Mouse (Mus musculus) hindbrain, postnatal 0 days (tissue): ENCODE measurements around the gene Ano7. TPM values are rescaled to one million over a fixed set of nuclear protein-coding genes. Genes with fewer than 3 reads are reported as not detected.

Experiments
- ATAC-seq: fragments of 200-750 bp; cut with Nextera tagmentation; 2 replicates; pipeline ENCODE4 v1.8.0; 2017; ENCODE audit warnings: mild to moderate bottlenecking, moderate TSS enrichment, moderate library complexity
- DNase-seq: peaks from one replicate; pipeline ENCODE4 v3.0.0-alpha.2; 2015; ENCODE audit warnings: low spot score
- H3K27ac ChIP-seq: fragments of 300-500 bp; sonication (generic); 2 replicates; pipeline ENCODE4 v1.5.1; 2014; ENCODE audit warnings: mild to moderate bottlenecking
- H3K27me3 ChIP-seq: fragments of 300-500 bp; sonication (generic); 2 replicates; pipeline ENCODE4 v1.6.1; 2014; ENCODE audit warnings: low read length, mixed read lengths; ENCODE audit not compliant: insufficient read depth
- H3K36me3 ChIP-seq: fragments of 300-500 bp; sonication (generic); 2 replicates; pipeline ENCODE4 v1.6.1; 2014; ENCODE audit warnings: low read length, mixed read lengths; ENCODE audit not compliant: insufficient read depth
- H3K4me1 ChIP-seq: fragments of 300-500 bp; sonication (generic); 2 replicates; pipeline ENCODE4 v1.6.1; 2014; ENCODE audit warnings: antibody characterized with exemption, low read length, mixed read lengths; ENCODE audit not compliant: insufficient read depth
- H3K4me2 ChIP-seq: fragments of 300-500 bp; sonication (generic); 2 replicates; pipeline ENCODE4 v1.6.1; 2014; ENCODE audit warnings: low read depth, mild to moderate bottlenecking, low read length, moderate library complexity, mixed read lengths
- H3K4me3 ChIP-seq: fragments of 300-500 bp; sonication (generic); 2 replicates; pipeline ENCODE4 v1.5.1; 2014; ENCODE audit warnings: low read length
- H3K9ac ChIP-seq: fragments of 300-500 bp; sonication (generic); replicated peaks from 2 replicates; pipeline ENCODE4 v1.6.1; 2014; ENCODE audit warnings: mild to moderate bottlenecking, low read length, moderate library complexity, mixed read lengths
- H3K9me3 ChIP-seq: fragments of 300-500 bp; sonication (generic); 2 replicates; pipeline ENCODE4 v1.6.1; 2016; ENCODE audit warnings: low read length, mixed read lengths
- CTCF ChIP-seq: IDR thresholded peaks from 2 replicates; pipeline ENCODE4 v1.5.1; 2016; ENCODE audit warnings: antibody characterized with exemption, control low read depth, low read depth
- WGBS: fragments of 180-500 bp; shearing (Covaris S2); extraction: QIAGEN DNeasy Blood & Tissue Kit; methylation state at CpG from one replicate; pipeline ENCODE4 v1.1.7; 2014; 5-methylcytosine and 5-hydroxymethylcytosine counted together
- polyA plus RNA-seq: library from polyadenylated mRNA; unstranded; fragments of >200 nt; fragmentation: Nextera tagmentation; extraction: Ambion mirVana; gene quantifications from 2 replicates; pipeline ENCODE4 v1.2.1, GENCODE M21; 2015
- total RNA-seq: library from RNA; depleted of rRNA; stranded (reverse); fragments of >200 nt; gene quantifications from 2 replicates; pipeline ENCODE4 v1.2.3, GENCODE M21; 2014

Gene Ano7
- total and polyA plus RNA-seq, 2 experiments from 2014 or later: 0.89 to 1.9 TPM

DNA sequence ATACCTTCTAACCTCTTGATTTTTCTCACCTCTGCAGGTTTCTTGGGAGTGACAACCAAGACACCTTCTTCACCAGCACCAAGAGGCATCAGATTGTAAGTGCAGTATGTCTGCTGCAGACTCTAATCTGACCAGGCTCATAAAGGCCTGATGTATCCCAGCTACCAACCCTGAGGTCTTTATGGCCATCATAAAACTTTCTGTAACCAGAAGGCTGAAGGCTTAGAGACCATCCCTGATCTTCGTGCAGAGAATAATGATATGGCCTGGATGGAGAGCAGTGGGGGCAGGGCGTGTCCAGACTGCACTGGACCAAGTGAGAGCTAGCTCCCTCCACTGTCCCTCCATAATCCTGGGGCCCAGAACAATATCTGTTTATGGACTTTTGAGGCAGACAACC lies 13.5 kb downstream of the Ano7 start:
- no peaks in the 10 kb centered on the region for H3K27me3 ChIP-seq
- no peak for TF ChIP-seq CTCF
- ATAC-seq (no peak), DNase-seq (no peak)
- no peak overlapping the region for H3K27ac ChIP-seq
- no peak overlapping the region for H3K4me3 ChIP-seq
- H3K4me1 ChIP-seq: no peaks in the 10 kb centered on the region
- no peak overlapping the region for H3K4me2 ChIP-seq
- no peak overlapping the region for H3K9ac ChIP-seq
- H3K9me3 ChIP-seq: no peaks in the 10 kb centered on the region
- WGBS: 81% methylated on average over 2 of the region's 2 CpGs
- no peaks in the 10 kb centered on the region for H3K36me3 ChIP-seq

DNA sequence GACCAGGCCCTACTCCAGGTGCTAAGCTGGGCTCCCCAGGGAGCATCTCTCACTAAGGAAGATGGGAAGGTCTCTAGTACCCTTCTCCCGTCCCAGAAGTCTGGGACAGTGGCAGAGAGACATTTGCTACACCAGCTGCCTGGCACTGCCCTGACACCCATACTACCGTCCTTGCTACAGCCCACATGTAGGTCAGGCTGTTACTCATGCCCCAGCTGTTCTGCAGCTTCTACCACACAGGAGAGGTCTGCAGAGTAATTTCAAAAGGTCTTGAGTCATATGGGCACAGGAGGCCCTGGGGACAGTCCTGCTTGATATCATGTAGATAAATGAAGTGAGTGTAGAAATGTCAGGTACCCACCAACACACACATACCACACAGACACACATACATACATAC lies 15.2 kb downstream of the Ano7 start:
- Histone ChIP-seq H3K9ac (no peak overlapping the region), H3K27ac (no peak overlapping the region), H3K4me3 (no peak overlapping the region), H3K27me3 (no peaks in the 10 kb centered on the region), H3K36me3 (no peaks in the 10 kb centered on the region), H3K4me2 (no peak overlapping the region), H3K9me3 (no peaks in the 10 kb centered on the region), H3K4me1 (no peaks in the 10 kb centered on the region)
- DNase-seq (no peak), ATAC-seq (no peak)
- 74% methylated on average over 2 of the region's 2 CpGs for WGBS
- no peak for TF ChIP-seq CTCF

DNA sequence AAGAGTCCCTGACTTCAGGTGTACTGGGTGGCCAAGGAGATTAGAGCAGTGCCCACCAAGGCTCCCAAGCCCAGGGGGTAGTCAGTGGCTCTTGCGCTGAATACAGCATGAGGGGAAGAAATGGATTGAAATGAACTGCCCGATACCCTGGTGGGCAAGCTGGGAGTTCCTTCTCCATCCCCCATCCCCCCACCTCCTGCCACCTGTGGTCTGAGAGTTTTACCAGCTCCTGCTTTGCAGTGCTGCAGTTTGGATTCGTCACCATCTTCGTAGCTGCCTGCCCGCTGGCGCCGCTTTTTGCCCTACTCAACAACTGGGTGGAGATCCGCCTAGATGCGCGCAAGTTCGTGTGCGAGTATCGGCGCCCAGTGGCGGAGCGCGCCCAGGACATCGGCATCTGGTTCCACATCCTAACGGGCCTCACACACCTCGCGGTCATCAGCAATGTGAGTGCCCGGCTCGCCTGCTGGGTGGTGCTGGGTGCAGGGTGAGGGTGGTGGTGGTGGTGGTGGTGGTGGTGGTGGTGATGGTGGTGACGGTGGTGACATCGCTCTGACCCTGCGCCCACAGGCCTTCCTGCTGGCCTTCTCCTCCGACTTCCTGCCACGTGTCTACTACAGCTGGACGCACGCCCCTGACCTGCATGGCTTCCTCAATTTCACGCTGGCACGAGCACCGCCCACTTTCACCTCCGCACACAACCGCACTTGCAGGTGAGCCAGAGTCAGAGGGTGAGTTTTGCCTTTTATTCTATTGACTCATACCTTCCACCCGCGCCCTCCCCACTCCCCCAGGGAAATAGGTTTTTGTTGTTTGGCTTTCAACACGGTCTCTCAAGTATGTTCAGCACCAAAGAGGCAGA lies 27.7 kb downstream of the Ano7 start:
- TF ChIP-seq CTCF: no peak
- Histone ChIP-seq H3K9ac (no peak overlapping the region; the same call in 1 of the 2 replicates), H3K9me3 (no peaks in the 10 kb centered on the region), H3K36me3 (no peaks in the 10 kb centered on the region; the same call in 1 of the 2 replicates), H3K27ac (no peak overlapping the region), H3K4me2 (peak overlapping the region; percentile 46), H3K4me1 (no peaks in the 10 kb centered on the region), H3K27me3 (no peaks in the 10 kb centered on the region), H3K4me3 (peak overlapping the region; percentile 16; the same call in 1 of the 2 replicates)
- peak; percentile 36; the same call in 1 of the 2 replicates for ATAC-seq
- 20% methylated on average over 38 of the region's 38 CpGs for WGBS
- DNase-seq: no peak

DNA sequence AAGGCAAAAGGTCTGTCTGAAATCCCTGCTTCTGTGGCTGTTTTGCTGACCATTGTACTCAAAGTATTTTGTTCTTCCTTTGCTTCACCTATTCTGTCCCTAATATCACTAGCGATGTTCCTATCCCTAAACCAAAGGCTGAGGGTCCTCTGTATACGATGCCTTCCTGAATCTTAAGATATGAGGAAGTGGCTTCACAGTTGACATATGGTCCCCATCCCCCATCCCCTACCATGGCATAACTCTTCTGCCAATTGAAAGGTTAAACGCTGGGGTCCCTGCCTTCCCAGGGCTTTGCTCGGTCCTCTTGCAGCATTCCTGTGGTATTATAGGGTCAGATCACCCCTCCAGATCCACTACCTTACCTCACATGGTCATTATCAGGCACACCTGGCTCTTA lies 29.7 kb downstream of the Ano7 start:
- no peak overlapping the region for H3K4me3 ChIP-seq
- H3K9ac ChIP-seq: no peak overlapping the region
- H3K27me3 ChIP-seq: no peaks in the 10 kb centered on the region
- 86% methylated on average over 4 of the region's 4 CpGs for WGBS
- H3K27ac ChIP-seq: no peak overlapping the region
- no peak overlapping the region for H3K4me2 ChIP-seq
- no peak for TF ChIP-seq CTCF
- ATAC-seq (no peak), DNase-seq (no peak)
- H3K9me3 ChIP-seq: no peaks in the 10 kb centered on the region
- no peaks in the 10 kb centered on the region for H3K4me1 ChIP-seq
- H3K36me3 ChIP-seq: peaks cover 19% of the 10 kb centered on the region

DNA sequence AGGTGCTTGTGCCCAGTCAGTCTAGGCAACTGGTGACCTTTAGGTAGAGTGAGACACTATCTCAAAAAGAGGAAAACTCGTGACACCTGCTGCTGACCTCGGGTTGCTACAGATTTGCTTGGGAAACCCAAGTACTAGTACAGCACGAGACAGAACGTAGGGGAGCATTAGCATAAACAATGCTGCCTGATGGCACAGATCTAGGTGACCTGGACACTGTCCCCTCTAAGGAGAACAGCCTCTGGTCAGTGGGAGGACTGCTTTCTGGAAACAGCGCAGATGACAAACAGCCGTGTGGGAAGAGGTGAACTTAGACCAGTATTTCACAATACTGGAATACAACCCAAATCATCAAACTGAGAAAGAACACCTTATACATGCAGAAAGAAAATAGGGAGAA lies 58.4 kb downstream of the Ano7 start:
- 93% methylated on average over 6 of the region's 6 CpGs for WGBS
- ATAC-seq: no peak
- peaks cover 54% of the 10 kb centered on the region for H3K36me3 ChIP-seq

DNA sequence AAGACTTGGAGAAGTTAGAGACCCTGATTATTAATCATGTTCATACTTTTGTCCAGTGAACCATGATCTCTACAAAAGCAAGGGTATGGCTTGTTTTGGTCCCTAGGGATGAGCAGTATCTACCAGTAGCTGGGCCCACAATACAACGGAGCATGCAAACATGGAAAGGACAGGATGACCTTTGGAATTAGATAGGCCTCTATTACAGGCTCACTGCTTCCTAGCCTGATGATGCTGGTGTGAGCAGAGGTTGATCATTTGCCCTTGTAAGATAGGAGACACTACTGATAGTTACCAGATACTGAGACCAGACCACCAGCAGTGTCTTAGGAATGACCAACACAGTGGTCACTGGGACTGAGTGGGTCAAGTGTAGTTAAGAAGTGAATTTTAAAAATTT lies 65.6 kb downstream of the Ano7 start:
- 95% methylated on average over 1 of the region's 1 CpGs for WGBS
- Histone ChIP-seq H3K36me3 (peaks cover 29% of the 10 kb centered on the region; the same call in 1 of the 2 replicates), H3K9ac (no peak overlapping the region), H3K27me3 (no peaks in the 10 kb centered on the region), H3K4me2 (no peak overlapping the region), H3K4me1 (no peaks in the 10 kb centered on the region; the same call in 1 of the 2 replicates), H3K27ac (no peak overlapping the region), H3K4me3 (no peak overlapping the region), H3K9me3 (no peaks in the 10 kb centered on the region)
- ATAC-seq: no peak
- DNase-seq: no peak
- TF ChIP-seq CTCF: no peak

More for the DNA sequence above, 58.4 kb downstream of the Ano7 start:
- H3K4me3 ChIP-seq: no peak overlapping the region
- H3K4me2 ChIP-seq: no peak overlapping the region
- H3K27ac ChIP-seq: no peak overlapping the region
- H3K4me1 ChIP-seq: no peaks in the 10 kb centered on the region
- H3K27me3 ChIP-seq: no peaks in the 10 kb centered on the region
- DNase-seq: no peak
- H3K9ac ChIP-seq: no peak overlapping the region
- TF ChIP-seq CTCF: no peak
- H3K9me3 ChIP-seq: no peaks in the 10 kb centered on the region

DNA sequence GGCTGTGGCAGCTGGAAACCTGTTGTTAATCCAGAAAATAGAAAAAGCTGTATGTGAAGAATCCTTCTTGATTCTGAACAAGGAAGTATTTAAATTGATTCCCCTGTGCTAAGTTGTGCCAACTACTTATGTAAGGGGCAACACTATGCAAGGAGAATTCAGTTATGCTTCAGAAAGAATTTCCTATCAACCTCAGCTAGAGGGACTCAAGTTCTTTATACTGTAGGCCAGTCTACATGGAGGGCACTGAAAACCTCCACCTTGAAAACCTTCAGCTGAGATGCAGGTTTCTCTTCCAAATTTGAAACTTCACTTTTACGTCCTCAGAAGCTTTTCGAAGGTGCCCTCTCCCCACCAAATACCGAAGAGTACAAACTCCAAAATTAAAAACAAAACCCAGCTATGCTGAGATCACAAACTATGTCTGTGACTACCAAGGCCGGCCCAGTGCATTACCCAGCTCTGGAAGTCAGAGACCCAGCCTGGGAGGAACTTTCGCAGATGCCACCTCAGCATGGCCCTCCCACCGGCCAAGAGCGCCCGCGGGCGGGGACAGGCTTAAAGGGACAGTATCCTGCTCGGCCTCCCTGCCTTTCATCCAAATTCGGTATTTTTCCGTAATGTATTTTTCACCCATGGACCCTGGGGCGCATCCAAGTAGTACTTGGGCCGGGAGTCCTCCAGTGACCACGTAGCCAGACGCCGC lies 70.8 kb downstream of the Ano7 start:
- Histone ChIP-seq H3K27ac (peak overlapping the region; percentile 76), H3K36me3 (peaks cover 9% of the 10 kb centered on the region; the same call in 1 of the 2 replicates), H3K27me3 (no peaks in the 10 kb centered on the region), H3K4me1 (no peaks in the 10 kb centered on the region; the same call in 1 of the 2 replicates), H3K4me2 (peak overlapping the region; percentile 97), H3K9me3 (no peaks in the 10 kb centered on the region), H3K4me3 (peak overlapping the region; percentile 88), H3K9ac (peak overlapping the region; percentile 72)
- no peak; the same call in 1 of the 2 replicates for TF ChIP-seq CTCF
- DNase-seq (peak; percentile 78), ATAC-seq (peak; percentile 88)
- WGBS: 5% methylated on average over 18 of the region's 18 CpGs
